Mouse (Mus musculus): ENCODE measurements around the gene Uqcrq. TPM values are rescaled to one million over a fixed set of nuclear protein-coding genes. Genes with fewer than 3 reads are reported as not detected.

The Uqcrq gene
- polyA plus RNA-seq, 1 experiment from 2014 or later, result 495 TPM

Small RNA genes lying within 50 kb of the gene (microRNA-seq; reads per million reads assigned to microRNA genes)
- not detected for gene Mir6920

Other genes with a start within 250 kb of the Uqcrq start
- 137 and 144 TPM in 2 replicates for gene Hspa4, start 130.4 kb downstream of the Uqcrq start, polyA plus RNA-seq (2014; fragmentation: Nextera tagmentation; extraction: Ambion mirVana)
- 26.9 and 30.7 TPM in 2 replicates for gene Zcchc10, start 106.2 kb downstream of the Uqcrq start, polyA plus RNA-seq (2014; fragmentation: Nextera tagmentation; extraction: Ambion mirVana)
- gene Aff4, start 80.0 kb downstream of the Uqcrq start, polyA plus RNA-seq (2014; fragmentation: Nextera tagmentation; extraction: Ambion mirVana), result 40.1 and 43.1 TPM in 2 replicates
- not detected in 2 replicates for gene Leap2, start 7.7 kb downstream of the Uqcrq start, polyA plus RNA-seq (2014; fragmentation: Nextera tagmentation; extraction: Ambion mirVana)
- gene Gdf9, start 192 bp upstream of the Uqcrq start, polyA plus RNA-seq (2014; fragmentation: Nextera tagmentation; extraction: Ambion mirVana), result 0.95 and 1.2 TPM in 2 replicates
- gene Gm10447, start 26.3 kb upstream of the Uqcrq start, polyA plus RNA-seq (2014; fragmentation: Nextera tagmentation; extraction: Ambion mirVana), result 0.08 TPM in 1 of 2 replicates, not detected in the other
- 4.6 and 4.7 TPM in 2 replicates for gene Shroom1, start 26.4 kb upstream of the Uqcrq start, polyA plus RNA-seq (2014; fragmentation: Nextera tagmentation; extraction: Ambion mirVana)
- not detected in 2 replicates for gene Gm9837, start 39.6 kb upstream of the Uqcrq start, polyA plus RNA-seq (2014; fragmentation: Nextera tagmentation; extraction: Ambion mirVana)
- gene Gm9945, start 49.3 kb upstream of the Uqcrq start, polyA plus RNA-seq (2014; fragmentation: Nextera tagmentation; extraction: Ambion mirVana), result not detected in 2 replicates
- gene Sowaha, start 49.4 kb upstream of the Uqcrq start, polyA plus RNA-seq (2014; fragmentation: Nextera tagmentation; extraction: Ambion mirVana), result 0.08 and 0.20 TPM in 2 replicates
- 22.5 and 27.2 TPM in 2 replicates for gene Sept8, start 88.4 kb upstream of the Uqcrq start, polyA plus RNA-seq (2014; fragmentation: Nextera tagmentation; extraction: Ambion mirVana)
- 72.0 and 79.4 TPM in 2 replicates for gene Kif3a, start 136.5 kb upstream of the Uqcrq start, polyA plus RNA-seq (2014; fragmentation: Nextera tagmentation; extraction: Ambion mirVana)
- gene Il4, start 187.8 kb upstream of the Uqcrq start, polyA plus RNA-seq (2014; fragmentation: Nextera tagmentation; extraction: Ambion mirVana), result 0.88 and 2.1 TPM in 2 replicates
- not detected in 2 replicates for gene Il13, start 203.9 kb upstream of the Uqcrq start, polyA plus RNA-seq (2014; fragmentation: Nextera tagmentation; extraction: Ambion mirVana)